Mouse (Mus musculus): Measurements from ENCODE around the gene Fjx1. TPM values are rescaled to one million over a fixed set of nuclear protein-coding genes. Genes with fewer than 3 reads are reported as not detected.

The Fjx1 gene
- polyA plus RNA-seq, 1 experiment from 2014 or later, result 1.9 TPM

- under 1% methylated on average over 83 of the region's 109 CpGs for WGBS
- Histone ChIP-seq H3K9me3 (replicated peaks) (no peaks in the 10 kb centered on the region), H3K27ac (peak overlapping the region; percentile 13; the same call in 1 of the 2 replicates), H3K27me3 (peaks cover 32% of the 10 kb centered on the region; the same call in 1 of the 2 replicates), H3K4me1 (replicated peaks) (peaks cover 24% of the 10 kb centered on the region), H3K4me2 (peak overlapping the region; percentile 99), H3K36me3 (no peaks in the 10 kb centered on the region), H3K9ac (peak overlapping the region; percentile 59), H3K4me3 (peak overlapping the region; percentile 60)
- peak; percentile 44 for ATAC-seq (replicated peaks; ENCODE audit: insufficient number of reproducible peaks, insufficient read depth, low FRiP score, low read depth)
Observed at GRCm38 (mm10) chr2:102450761-102451670, 1.3 kb downstream of the Fjx1 start.

- H3K9ac ChIP-seq, result peak overlapping the region; percentile 59
- peak overlapping the region; percentile 60 for H3K4me3 ChIP-seq
- no peaks in the 10 kb centered on the region for H3K9me3 ChIP-seq (replicated peaks)
- peaks cover 26% of the 10 kb centered on the region; the same call in 1 of the 2 replicates for H3K27me3 ChIP-seq
- H3K27ac ChIP-seq, result no peak overlapping the region
- peak overlapping the region; percentile 99 for H3K4me2 ChIP-seq
- WGBS, result under 1% methylated on average over 43 of the region's 43 CpGs
- ATAC-seq (replicated peaks; ENCODE audit: insufficient number of reproducible peaks, insufficient read depth, low FRiP score, low read depth), result peak; percentile 1; the same call in 1 of the 2 replicates
- H3K36me3 ChIP-seq, result no peaks in the 10 kb centered on the region
- H3K4me1 ChIP-seq (replicated peaks), result peaks cover 24% of the 10 kb centered on the region
Observed at GRCm38 (mm10) chr2:102450248-102450760, 2.0 kb downstream of the Fjx1 start.

- ATAC-seq (replicated peaks; ENCODE audit: insufficient number of reproducible peaks, insufficient read depth, low FRiP score, low read depth), result no peak
- Histone ChIP-seq H3K4me1 (replicated peaks) (peaks cover 24% of the 10 kb centered on the region), H3K36me3 (no peaks in the 10 kb centered on the region), H3K9ac (peak overlapping the region; percentile 59), H3K4me2 (peak overlapping the region; percentile 99), H3K9me3 (replicated peaks) (no peaks in the 10 kb centered on the region), H3K4me3 (peak overlapping the region; percentile 60), H3K27me3 (peaks cover 20% of the 10 kb centered on the region; the same call in 1 of the 2 replicates), H3K27ac (no peak overlapping the region)
- 2% methylated on average over 17 of the region's 17 CpGs for WGBS
Observed at GRCm38 (mm10) chr2:102449630-102450247, 2.6 kb downstream of the Fjx1 start.

- Histone ChIP-seq H3K27ac (no peak overlapping the region), H3K4me3 (no peak overlapping the region), H3K9me3 (replicated peaks) (no peaks in the 10 kb centered on the region), H3K4me1 (replicated peaks) (peaks cover 24% of the 10 kb centered on the region), H3K9ac (no peak overlapping the region), H3K27me3 (peaks cover 16% of the 10 kb centered on the region; the same call in 1 of the 2 replicates), H3K36me3 (no peaks in the 10 kb centered on the region), H3K4me2 (no peak overlapping the region)
- no peak for ATAC-seq (replicated peaks; ENCODE audit: insufficient number of reproducible peaks, insufficient read depth, low FRiP score, low read depth)
- WGBS, result 56% methylated on average over 1 of the region's 1 CpGs
Observed at GRCm38 (mm10) chr2:102449056-102449455, 3.2 kb downstream of the Fjx1 start.

- Histone ChIP-seq H3K27me3 (peaks cover 10% of the 10 kb centered on the region; the same call in 1 of the 2 replicates), H3K9ac (no peak overlapping the region), H3K9me3 (replicated peaks) (no peaks in the 10 kb centered on the region), H3K27ac (no peak overlapping the region), H3K4me2 (no peak overlapping the region), H3K4me3 (no peak overlapping the region), H3K36me3 (no peaks in the 10 kb centered on the region), H3K4me1 (replicated peaks) (peaks cover 24% of the 10 kb centered on the region)
- no peak for ATAC-seq (replicated peaks; ENCODE audit: insufficient number of reproducible peaks, insufficient read depth, low FRiP score, low read depth)
- WGBS, result 76% methylated on average over 7 of the region's 7 CpGs
Observed at GRCm38 (mm10) chr2:102447831-102448230, 4.5 kb downstream of the Fjx1 start.

GRCm38 (mm10) chr2:102446851-102447250 is 5.4 kb downstream of the Fjx1 start:
- Histone ChIP-seq H3K27me3 (peaks cover 10% of the 10 kb centered on the region; the same call in 1 of the 2 replicates), H3K9ac (no peak overlapping the region), H3K4me3 (no peak overlapping the region), H3K9me3 (replicated peaks) (no peaks in the 10 kb centered on the region), H3K4me2 (no peak overlapping the region), H3K4me1 (replicated peaks) (peaks cover 21% of the 10 kb centered on the region), H3K36me3 (no peaks in the 10 kb centered on the region), H3K27ac (no peak overlapping the region)
- WGBS, result 61% methylated on average over 4 of the region's 4 CpGs
- ATAC-seq (replicated peaks; ENCODE audit: insufficient number of reproducible peaks, insufficient read depth, low FRiP score, low read depth), result no peak

GRCm38 (mm10) chr2:102437357-102438030 is 14.8 kb downstream of the Fjx1 start:
- no peak overlapping the region for H3K4me2 ChIP-seq
- no peak overlapping the region for H3K9ac ChIP-seq
- H3K27ac ChIP-seq, result no peak overlapping the region
- H3K9me3 ChIP-seq (replicated peaks), result no peaks in the 10 kb centered on the region
- no peaks in the 10 kb centered on the region for H3K36me3 ChIP-seq
- no peak for ATAC-seq (replicated peaks; ENCODE audit: insufficient number of reproducible peaks, insufficient read depth, low FRiP score, low read depth)
- H3K4me3 ChIP-seq, result no peak overlapping the region
- WGBS, result 57% methylated on average over 8 of the region's 8 CpGs
- H3K27me3 ChIP-seq, result peaks cover 4% of the 10 kb centered on the region; the same call in 1 of the 2 replicates
- H3K4me1 ChIP-seq (replicated peaks), result no peaks in the 10 kb centered on the region

GRCm38 (mm10) chr2:102433879-102434278 is 18.4 kb downstream of the Fjx1 start:
- no peak overlapping the region for H3K27ac ChIP-seq
- H3K9me3 ChIP-seq (replicated peaks), result no peaks in the 10 kb centered on the region
- peaks cover 4% of the 10 kb centered on the region; the same call in 1 of the 2 replicates for H3K27me3 ChIP-seq
- no peaks in the 10 kb centered on the region for H3K4me1 ChIP-seq (replicated peaks)
- WGBS, result 79% methylated on average over 1 of the region's 1 CpGs
- no peaks in the 10 kb centered on the region for H3K36me3 ChIP-seq
- H3K4me2 ChIP-seq, result no peak overlapping the region
- no peak overlapping the region for H3K9ac ChIP-seq
- no peak for ATAC-seq (replicated peaks; ENCODE audit: insufficient number of reproducible peaks, insufficient read depth, low FRiP score, low read depth)
- no peak overlapping the region for H3K4me3 ChIP-seq

- Histone ChIP-seq H3K9ac (no peak overlapping the region), H3K27me3 (no peaks in the 10 kb centered on the region), H3K27ac (no peak overlapping the region), H3K4me2 (no peak overlapping the region), H3K36me3 (no peaks in the 10 kb centered on the region), H3K4me1 (replicated peaks) (no peaks in the 10 kb centered on the region), H3K9me3 (replicated peaks) (no peaks in the 10 kb centered on the region), H3K4me3 (no peak overlapping the region)
- WGBS, result 58% methylated on average over 4 of the region's 4 CpGs
- ATAC-seq (replicated peaks; ENCODE audit: insufficient number of reproducible peaks, insufficient read depth, low FRiP score, low read depth), result no peak
Observed at GRCm38 (mm10) chr2:102431084-102431483, 21.2 kb downstream of the Fjx1 start.

GRCm38 (mm10) chr2:102427974-102428373 is 24.3 kb downstream of the Fjx1 start:
- Histone ChIP-seq H3K27me3 (no peaks in the 10 kb centered on the region), H3K4me3 (no peak overlapping the region), H3K27ac (no peak overlapping the region), H3K9me3 (replicated peaks) (no peaks in the 10 kb centered on the region), H3K9ac (no peak overlapping the region), H3K4me1 (replicated peaks) (no peaks in the 10 kb centered on the region), H3K4me2 (no peak overlapping the region), H3K36me3 (no peaks in the 10 kb centered on the region)
- no peak for ATAC-seq (replicated peaks; ENCODE audit: insufficient number of reproducible peaks, insufficient read depth, low FRiP score, low read depth)

- 78% methylated on average over 3 of the region's 3 CpGs for WGBS
Observed at GRCm38 (mm10) chr2:102426434-102426833, 25.9 kb downstream of the Fjx1 start.

More at GRCm38 (mm10) chr2:102426434-102426833, 25.9 kb downstream of the Fjx1 start:
- Histone ChIP-seq H3K27ac (no peak overlapping the region), H3K9me3 (replicated peaks) (no peaks in the 10 kb centered on the region), H3K4me2 (no peak overlapping the region), H3K4me1 (replicated peaks) (no peaks in the 10 kb centered on the region), H3K9ac (no peak overlapping the region), H3K36me3 (no peaks in the 10 kb centered on the region), H3K27me3 (no peaks in the 10 kb centered on the region), H3K4me3 (no peak overlapping the region)
- no peak for ATAC-seq (replicated peaks; ENCODE audit: insufficient number of reproducible peaks, insufficient read depth, low FRiP score, low read depth)
